Mouse (Mus musculus) NIH3T3 (cell line): ENCODE data around the gene Pitpnb.

Experiments
- DNase-seq: peaks from one replicate; pipeline ENCODE4 v3.0.0-alpha.2; 2012; ENCODE audit warnings: low read depth

Pitpnb gene

DNA sequence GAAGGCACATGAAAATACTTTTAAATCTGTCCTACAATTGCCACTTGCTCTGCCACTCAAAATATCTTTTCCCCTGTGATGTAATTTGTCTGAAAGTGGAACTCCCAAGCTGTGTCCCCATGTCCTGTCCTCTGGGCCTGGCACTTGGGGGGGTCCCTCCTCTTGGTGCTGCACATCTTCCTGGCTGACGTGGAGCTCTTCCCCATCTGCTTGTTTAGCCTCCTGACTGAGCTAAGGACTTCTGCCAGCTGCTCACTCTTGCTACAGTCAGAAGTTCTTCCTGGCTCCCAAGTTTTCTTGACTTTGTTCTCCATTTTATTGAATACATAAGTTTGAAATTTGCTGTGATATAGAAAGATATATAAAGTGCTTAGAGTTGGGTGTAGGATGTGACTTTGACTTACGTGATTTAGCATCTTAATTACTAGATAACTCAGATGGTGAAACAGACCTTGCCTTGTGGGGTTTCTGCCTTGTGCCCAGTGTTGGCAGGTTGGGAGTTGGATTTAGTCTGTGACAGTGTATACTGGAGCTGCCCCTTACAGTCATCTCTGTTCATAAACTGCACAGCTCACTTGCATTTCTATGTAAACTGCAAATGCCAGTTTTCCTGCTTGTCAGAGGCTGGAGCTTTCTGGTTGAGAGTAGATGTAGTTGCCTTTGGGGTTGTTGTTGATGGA, 14.3 kb downstream of the Pitpnb start:
- DNase-seq: no peak

DNA sequence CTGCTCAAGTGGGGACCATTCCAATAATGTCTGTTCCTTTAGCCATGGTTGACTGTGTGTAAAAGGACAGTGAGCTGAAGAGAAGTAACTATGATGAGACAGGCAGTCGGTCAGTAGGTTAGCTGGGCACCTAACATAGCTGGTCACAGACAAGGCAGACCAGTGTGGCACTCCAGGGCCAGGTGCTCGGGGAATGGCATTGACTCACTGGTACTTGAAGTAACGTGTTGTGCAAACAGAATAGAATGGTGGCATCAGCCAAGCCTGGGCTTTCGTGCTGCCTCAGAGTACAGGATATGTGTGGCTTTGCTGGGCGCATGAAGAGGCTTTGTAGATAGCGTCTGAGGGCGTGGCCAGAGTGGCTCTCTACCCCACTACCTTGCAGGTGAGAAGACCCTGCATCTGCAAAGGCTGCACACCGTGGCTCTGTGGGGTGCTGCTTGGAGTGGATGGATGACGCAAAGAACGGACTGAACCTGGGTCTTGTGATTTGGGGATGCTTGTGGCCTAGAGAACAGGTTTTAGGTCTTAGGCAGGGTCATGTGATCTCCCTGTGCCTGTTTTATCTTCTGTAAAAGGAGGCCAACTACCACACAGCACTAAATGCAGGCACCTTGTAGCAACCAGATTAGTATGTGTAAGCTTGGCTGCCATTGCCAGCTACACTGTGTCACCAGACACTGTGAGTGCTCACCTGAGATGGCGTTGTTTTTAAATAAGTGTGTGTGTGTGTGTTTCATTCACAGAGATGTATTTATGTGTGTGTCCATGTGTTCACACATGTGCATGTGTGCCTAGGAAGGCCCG, 26.5 kb downstream of the Pitpnb start:
- DNase-seq: no peak

DNA sequence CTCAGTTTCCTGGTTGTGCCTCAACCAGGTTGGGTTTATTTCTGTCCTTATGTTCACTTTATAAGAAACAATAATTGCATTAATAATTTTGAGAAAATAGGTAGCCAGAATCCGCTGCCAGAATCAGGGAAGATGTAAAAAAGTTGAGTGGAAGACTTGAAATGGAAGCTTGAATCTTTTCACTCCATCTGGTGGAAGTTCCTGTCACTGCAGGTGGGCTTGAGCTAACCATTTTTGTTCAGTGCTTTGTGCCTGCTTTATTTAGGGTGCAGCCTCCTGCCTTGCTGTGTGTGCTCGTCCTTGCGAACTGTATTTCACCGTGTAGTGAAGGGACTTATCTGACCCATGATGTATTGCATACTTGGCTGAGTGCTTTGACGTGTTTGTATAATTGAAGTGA, 30.0 kb downstream of the Pitpnb start:
- DNase-seq: no peak

DNA sequence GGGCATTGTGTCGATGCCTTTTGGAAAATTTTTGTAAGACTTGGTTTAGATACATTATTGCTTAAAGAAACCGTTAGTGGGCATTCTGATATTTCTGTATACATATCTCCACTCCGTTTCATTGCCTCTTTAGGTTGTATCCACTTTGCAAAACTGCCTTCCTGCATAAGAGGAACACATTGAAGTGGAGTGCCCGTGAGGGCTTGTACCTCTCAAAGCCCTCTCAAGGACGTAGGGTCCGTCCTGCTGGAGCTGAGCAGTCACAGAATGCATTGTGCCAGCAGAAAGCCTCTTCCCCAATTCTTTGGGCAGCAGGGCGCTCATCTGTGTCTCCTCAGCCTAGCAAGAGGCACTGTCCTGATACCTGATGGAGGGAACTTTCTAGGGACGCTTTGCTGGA, 30.5 kb downstream of the Pitpnb start:
- no peak for DNase-seq

DNA sequence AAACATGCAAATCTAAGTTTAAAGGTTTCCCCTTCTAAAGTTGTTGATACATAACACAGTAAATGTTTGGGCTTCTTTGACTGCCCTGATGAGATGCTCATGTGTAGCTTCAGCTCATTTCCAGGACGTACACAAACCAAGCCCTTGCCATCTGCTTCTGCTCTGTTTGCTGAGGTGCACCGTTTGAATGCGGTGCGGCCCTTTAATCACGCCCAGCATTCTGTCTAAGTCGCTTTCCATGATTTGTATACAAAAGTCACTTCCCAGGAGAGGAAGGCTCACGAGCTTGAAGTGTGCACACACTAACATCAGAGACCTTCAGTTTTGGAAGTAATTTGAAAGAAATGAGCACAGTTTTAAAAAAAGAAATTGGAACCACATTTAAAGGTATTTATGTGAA, 31.3 kb downstream of the Pitpnb start:
- DNase-seq: no peak

DNA sequence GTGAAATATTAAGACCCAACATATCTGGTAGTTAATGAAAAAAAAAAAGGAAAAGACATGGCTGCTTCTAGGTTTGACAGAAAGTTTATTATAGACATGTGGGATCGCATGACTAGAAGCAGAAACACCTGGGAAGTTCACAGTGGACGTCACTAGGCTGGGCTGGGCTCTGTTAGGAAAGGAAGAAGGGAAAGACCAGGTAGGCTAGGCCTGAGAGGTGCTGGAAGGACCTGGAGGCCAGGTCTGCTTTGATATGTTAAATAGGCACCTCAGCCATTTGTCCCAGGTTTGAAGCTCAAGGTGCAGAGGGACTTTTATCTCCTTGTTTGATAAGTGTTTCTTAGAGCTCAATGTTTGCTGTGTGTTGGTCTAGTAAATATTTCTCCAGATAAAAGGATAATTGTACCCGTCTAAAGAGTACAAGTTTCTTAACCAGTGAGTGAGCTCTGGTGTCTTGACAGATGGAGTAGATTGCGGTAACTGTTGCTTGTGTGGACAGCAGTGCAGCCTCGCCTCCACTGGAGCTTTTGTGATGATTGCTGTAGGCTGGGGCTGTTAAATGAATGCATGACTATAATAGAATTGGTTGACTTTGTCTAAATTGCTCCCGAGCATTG, 33.0 kb downstream of the Pitpnb start:
- DNase-seq: no peak

DNA sequence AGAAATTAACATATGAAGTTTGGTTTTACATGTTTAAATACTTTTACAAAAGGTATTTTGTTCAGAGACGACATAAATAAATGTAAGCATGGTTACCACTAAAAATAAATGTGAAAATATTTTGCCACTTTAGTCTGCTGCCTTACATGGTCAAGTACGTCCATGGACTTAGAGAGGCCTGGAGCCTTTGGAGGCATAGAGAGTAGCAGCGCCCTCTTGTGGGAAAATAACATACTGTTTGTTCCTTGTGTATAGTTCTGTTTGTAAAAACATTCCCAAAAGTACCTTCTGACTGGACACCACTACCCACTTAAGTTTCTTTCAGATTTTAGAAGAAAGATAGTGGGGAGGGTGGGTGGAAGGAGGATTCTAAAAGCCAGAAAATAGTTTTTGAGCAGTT, 34.0 kb downstream of the Pitpnb start:
- DNase-seq: peak; percentile 86

DNA sequence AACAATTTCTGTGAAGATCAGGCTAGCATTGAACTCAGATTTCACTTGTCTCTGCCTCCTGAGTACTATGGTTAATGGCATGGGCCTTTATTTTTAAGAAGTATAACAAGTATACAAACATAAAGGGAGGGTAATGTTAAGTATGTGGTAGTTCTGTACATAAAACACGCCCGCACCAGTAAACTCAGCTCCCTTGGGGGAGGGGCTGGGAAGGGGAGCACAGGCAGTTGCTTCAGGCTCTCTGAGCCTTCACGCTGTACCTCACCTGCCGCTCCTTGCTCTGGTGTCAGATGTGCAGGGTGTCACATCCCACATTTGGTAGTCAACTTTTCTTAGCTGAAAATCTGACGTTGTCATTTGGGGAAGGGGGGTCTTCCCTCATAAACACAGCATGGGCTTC, 35.6 kb downstream of the Pitpnb start:
- no peak for DNase-seq

DNA sequence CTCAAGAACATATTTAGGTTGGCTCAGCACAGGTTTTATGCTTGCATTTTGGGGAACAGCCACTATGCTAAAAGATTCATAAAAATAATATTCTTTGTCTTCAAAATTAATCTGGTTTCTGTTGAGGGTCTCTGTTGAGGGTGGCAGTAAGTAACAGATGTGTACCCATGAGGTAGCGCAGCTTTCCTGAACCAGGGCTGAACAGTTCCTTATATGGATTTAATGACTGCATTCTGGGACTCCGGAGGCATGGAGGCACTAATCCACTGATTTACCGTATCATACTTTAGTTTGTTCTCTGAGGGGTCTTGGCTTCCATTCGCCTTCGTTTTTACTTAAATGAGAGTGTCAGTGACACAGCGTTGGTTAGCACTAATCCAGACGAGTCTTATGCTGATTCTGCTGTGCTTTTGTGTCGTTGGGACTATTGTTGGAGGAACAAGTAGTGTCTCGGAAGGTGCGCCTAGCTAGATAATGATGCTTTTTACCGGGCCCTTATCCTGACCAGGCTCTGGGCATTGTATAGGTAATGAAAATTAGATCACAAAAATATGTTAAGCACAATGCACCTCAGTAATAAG, 37.5 kb downstream of the Pitpnb start:
- DNase-seq: no peak

DNA sequence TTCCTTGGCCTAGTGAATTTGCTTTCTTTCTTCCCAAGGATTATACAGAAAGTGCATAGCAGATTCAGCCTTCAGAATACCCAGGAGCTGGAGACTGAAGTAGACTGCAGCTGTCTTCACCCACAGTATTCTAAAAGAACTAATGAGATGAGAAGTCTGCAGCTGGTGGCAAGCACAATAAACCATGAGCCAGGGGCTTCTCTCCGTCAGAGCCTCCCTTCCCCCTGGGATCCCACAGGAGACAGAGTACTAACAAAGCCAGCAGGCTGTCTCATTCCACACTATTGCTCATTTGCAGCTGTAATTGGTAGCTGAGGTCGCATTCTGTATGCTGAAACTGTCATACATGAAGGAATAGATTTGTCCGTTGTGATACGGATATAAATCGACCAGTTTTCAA, 38.0 kb downstream of the Pitpnb start:
- no peak for DNase-seq

DNA sequence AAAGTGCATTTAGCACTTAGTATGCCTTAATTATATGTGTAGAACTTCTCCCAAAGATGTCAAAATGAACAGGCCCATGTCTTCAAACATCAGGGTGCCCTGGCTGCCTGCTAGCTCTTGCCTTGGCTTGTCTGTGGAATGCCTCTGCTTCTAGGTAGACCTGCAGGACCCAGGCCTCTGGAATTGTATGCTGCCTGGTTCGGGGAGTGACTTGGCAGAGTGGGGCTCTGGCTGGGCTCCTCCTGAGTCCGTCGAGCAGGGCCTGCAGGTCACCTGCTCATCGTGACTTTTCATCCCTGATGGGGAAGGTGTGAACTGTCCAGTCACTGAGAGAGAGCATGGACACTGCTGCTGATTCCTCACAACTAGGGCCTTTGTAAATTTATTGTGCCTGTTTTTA, 45.1 kb downstream of the Pitpnb start:
- DNase-seq: no peak

DNA sequence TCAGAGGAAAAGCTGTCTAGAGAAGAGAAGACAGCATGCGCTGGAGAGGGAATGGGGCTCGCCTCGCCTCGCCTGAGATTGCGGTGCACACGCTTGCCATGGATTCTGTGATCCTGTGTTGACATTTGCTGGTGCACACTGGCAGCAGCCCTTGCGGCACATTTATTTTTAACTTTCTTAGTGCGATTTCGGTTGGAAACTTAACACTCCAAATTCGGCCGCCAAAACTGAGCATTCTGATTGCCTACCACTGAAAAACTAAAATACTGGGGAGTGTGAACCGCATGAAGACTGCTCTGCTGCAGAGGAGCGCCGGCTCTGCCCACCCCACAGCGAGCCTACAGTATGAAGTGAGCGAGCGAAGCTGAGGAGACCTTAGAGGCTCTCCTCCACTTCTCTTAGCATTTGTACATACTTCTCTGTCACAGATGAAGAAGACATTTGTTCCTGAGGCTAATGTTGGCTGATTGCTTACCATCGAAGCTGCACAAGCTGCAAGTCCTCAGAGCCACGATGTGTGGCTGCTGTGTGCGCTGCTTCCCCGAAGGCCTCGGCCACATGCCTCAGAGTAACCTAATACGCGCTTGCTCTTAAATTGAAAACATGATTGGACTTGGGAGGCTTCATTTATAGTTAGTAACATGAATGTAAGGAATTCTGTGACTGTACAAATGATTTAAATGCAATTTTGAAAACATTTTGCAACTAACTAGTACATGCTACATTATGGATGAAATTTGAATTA, 45.9 kb downstream of the Pitpnb start:
- no peak for DNase-seq

DNA sequence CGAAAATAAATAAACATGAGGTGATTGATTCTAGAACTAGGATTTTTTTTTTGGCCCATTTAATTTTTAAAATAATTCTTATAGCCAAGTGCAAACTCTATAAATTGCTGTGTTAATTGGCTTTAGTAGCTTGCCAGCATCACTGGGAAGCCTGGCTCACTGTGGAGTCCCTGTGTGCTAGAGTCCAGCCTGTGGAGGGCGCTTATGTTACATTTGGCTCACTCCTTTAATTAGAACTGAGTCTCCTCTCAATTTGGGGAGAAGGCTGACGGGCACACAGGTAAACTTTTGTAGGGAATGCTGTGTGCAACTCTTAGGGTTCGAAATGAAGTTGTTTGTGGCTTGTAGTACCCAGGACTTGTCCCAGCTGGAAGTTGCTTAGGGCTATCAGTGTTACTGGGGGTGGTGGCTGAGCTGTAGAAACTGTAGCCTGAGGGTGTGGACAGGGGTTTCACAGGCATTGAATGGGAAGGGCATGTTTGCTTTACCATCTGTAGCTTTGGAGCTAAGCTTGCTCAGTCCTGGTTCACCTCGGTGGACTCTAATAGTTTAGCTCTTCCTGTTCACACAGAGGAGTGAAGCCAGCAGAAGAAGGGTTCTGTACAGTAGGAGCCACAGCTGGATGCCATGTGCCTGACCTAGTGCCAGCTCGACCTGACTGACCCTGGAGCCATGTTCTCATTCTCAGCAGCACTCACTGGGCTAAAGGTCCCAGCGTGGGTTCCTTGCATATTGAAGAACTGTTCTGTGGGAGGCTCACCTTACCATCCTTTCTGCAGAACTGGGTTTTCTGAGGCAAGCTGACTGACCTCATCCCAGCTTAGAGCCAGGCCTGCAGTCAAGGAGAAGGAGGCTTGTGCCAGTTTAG, 47.8 kb downstream of the Pitpnb start:
- DNase-seq: peak; percentile 35

DNA sequence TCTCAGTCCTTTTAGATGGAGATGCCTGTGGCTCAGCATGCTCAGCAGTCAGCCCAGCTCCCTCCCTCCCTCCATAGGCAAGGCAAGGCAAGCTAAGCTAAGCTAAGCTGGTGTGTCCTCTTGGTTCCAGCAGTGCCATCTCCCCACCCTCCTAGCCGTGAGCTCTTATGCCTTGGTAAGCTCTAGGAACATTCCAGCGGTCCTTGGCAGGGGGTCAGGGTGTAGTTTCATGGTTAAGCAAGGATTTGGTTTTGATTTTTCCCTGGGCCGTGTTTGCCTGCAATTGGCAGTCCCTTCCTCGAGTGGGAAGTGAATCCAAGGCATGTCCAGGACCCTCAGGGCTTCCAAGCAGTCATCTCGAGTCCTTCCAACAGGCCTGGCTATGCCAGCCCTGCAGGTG, 52.8 kb downstream of the Pitpnb start:
- DNase-seq: no peak

DNA sequence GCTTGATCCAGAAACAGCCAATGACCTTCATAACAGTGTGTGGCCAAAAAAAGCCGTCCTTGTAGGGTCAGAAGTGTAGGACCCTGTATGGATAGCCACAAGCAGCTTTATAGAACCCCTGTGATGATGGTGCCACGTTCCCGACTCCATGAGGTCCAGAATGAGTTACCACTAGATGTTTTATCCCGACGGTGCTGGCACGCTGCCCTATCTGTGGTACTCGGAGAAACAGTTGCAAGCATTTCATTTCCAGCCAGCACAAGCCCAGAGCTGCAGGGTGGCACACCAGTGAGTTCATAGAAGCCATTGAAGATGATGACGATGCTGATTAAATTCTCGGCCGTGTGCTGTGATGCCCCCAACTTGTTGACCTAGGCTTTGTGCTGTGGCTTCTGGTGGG, 60.3 kb downstream of the Pitpnb start:
- DNase-seq: no peak

DNA sequence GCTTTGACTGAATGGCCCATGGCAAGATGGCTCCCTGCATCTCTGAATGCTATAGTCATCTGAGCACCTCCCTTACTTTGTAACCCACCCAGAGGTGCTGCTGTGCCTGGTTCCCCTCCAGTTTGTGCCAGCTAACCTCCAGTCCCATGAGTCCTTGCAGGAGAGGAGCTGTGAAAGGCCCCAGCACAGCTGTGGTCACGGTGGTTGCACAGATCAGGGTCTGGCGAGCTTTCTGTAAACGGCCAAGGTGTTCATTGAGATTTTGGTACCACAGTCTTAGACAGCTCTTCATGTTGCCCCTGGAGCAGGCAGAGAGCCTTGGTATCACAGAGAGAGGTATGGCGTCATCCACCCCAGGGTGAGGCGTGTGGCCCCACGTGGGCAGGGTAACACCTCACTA, 60.9 kb downstream of the Pitpnb start:
- no peak for DNase-seq

DNA sequence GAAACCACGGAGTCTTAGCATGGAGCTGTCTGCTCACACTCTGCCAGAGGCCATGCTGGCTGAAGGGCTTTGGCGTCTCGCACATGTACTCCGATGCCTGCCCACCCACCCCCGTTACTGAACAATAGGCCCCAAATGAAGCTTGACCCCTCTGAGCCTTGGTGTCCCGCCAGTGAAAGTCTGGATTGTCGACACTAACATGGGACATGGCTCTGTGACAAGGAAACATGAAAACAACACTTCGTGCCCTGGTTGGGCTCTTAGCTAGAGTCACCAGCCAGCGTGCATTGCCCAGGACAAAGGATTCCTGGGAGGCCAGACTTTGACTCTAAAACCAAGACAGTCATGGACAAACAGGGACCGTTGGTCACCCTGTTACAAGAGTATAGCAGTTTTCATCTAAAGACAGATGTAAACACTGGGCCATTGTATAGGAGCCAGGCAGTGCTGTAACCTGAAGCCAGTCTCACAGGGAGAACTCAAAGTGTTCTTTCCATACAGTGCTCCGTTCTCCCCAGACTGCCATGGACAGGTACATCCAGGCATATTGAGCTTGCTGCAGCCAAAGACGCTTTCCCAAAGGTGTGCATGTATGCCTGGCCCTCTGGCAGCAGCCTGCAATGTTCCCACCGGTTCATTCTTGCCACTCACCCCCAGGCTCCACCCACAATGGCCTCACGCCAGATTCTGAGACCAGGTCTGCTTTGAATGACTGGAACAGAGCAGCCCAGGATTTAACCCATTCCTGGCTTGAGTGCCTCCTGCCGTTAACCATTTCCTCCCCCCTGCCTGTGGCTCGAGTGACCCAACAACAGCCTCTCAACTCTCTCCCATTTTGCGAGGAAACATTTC, 63.0 kb downstream of the Pitpnb start:
- DNase-seq: peak; percentile 52

DNA sequence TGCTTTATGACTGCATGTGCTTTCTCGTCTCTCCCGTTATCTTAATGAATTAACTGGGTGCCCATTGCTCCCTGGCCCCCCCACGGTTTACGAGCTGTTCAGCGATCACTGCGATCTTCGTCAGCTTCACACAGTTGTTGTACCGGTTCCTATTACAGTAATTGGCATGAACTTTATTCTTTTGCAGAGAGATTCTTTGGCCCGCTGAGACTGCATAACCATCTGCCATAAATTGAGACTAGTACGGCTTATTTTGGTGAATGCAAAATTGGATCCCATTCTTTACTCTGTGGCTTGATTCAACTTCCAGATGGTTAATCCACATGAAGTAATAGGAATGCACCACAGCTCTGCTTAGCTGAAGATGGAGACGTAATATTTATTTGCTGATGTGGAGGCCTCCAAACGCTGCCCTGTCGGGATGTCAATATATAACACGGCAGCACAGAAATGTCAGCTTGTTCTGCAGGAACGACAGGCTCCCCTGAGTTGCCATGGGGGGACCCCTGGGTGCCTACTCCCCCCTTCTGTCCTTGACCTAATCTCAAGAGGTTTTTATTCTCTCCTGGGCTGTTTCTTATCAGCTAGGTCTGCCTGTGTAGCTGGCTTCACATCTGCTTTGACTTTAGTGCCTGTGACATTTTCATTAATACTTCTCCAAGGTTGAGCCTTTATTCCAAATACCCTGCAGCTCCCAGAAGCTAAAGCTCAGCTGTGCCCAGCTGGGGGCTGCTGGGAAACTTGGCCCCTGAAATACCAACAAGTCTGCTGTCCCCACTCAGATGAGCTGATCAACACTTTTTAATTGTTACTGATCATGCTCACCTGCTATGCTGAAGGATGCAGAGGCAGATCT, 63.9 kb downstream of the Pitpnb start:
- DNase-seq: no peak

DNA sequence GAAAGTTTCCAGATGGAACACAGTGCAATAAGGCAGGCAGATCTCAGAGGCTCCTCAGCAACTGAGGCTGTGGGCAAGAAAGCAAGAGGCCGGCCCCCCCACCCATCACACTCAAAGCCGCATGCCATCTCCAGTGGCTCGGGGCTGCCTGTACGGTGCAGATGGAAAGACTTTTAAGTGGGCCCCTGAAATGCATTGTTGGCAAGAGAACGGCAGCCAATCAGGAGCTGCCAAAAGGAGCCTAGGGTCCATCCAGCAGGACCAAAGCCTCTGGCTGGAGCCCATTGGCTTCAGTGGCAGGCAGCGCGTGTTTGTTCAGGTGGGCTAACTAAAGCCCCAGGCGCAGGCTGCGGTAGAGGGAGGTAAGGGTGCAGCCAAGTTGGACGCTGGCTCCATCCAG, 65.2 kb downstream of the Pitpnb start:
- DNase-seq: no peak
